Mouse (Mus musculus) MEL (cell line): ENCODE measurements at regions not wholly inside any gene's neighbourhood (a gene's known extent, or its start where the extent isn't known, plus 50 kb on each side); places are given as distances from the start of the nearest gene placed in this dataset.

Source experiments
- DNase-seq: peaks from one replicate; pipeline ENCODE4 v3.0.0; 2011; ENCODE audit warnings: low read depth, low spot score
- H3K27ac ChIP-seq: 2 replicates; pipeline ENCODE4 v1.5.1; 2012; ENCODE audit warnings: low read depth, mild to moderate bottlenecking, control low read depth, low read length, moderate library complexity; ENCODE audit not compliant: control insufficient read depth
- H3K27me3 ChIP-seq, 2 experiments: fragments of 150-350 bp in 1 of 2; sonication (generic) in 1 of 2; 2 replicates each; pipeline ENCODE4 v1.6.1; 2012; ENCODE audit warnings: low read length in 2 of 2, mild to moderate bottlenecking in 2 of 2, improper control_type of control experiment in 1 of 2, moderate library complexity in 1 of 2; ENCODE audit not compliant: insufficient read depth in 2 of 2, control insufficient read depth in 1 of 2
- H3K36me3 ChIP-seq, 2 experiments: 2 replicates each; pipeline ENCODE4 v1.6.1; 2012 to 2014; ENCODE audit warnings: low read length in 2 of 2, improper control_type of control experiment in 1 of 2, inconsistent platforms in 1 of 2, mild to moderate bottlenecking in 1 of 2; ENCODE audit not compliant: insufficient read depth in 2 of 2, control insufficient read depth in 1 of 2
- H3K4me1 ChIP-seq, 2 experiments: fragments of 150-350 bp in 1 of 2; sonication (generic) in 1 of 2; 2 replicates each; pipeline ENCODE4 v1.6.1; 2012; ENCODE audit warnings: low read length in 2 of 2, improper control_type of control experiment in 1 of 2, mild to moderate bottlenecking in 1 of 2; ENCODE audit not compliant: insufficient read depth in 2 of 2, control insufficient read depth in 1 of 2
- H3K4me3 ChIP-seq, 2 experiments: fragments of 150-350 bp in 1 of 2; sonication (generic) in 1 of 2; 2 replicates each; pipeline ENCODE4 v1.5.1; 2012; ENCODE audit warnings: low read depth in 2 of 2, low read length in 2 of 2, mild to moderate bottlenecking in 2 of 2, moderate library complexity in 2 of 2, control low read depth in 1 of 2, improper control_type of control experiment in 1 of 2; ENCODE audit not compliant: control insufficient read depth in 1 of 2, insufficient read depth in 1 of 2
- H3K79me2 ChIP-seq: 2 replicates; pipeline ENCODE4 v1.6.1; 2012; ENCODE audit warnings: mild to moderate bottlenecking, low read length, moderate library complexity; ENCODE audit not compliant: control insufficient read depth, poor library complexity, insufficient read depth
- H3K9ac ChIP-seq: 2 replicates; pipeline ENCODE4 v1.6.1; 2012; ENCODE audit warnings: low read depth, mild to moderate bottlenecking, control low read depth, low read length, moderate library complexity; ENCODE audit not compliant: control insufficient read depth, poor library complexity, severe bottlenecking
- H3K9me3 ChIP-seq: fragments of 150-350 bp; sonication (generic); replicated peaks from 2 replicates; pipeline ENCODE4 v1.6.1; 2012; ENCODE audit warnings: mild to moderate bottlenecking, low read length, improper control_type of control experiment, moderate library complexity; ENCODE audit not compliant: insufficient read depth
- CTCF ChIP-seq, 3 experiments: IDR thresholded peaks in 2 of 3; conservative IDR thresholded peaks in 1 of 3; 2 replicates each; pipeline ENCODE4 v1.5.1; 2011 to 2012; ENCODE audit warnings: low read length in 3 of 3, low read depth in 2 of 3, mild to moderate bottlenecking in 2 of 3, improper control_type of control experiment in 1 of 3, inconsistent platforms in 1 of 3, mixed read lengths in 1 of 3, moderate library complexity in 1 of 3; ENCODE audit not compliant: control insufficient read depth in 1 of 3, insufficient read depth in 1 of 3, poor library complexity in 1 of 3, severe bottlenecking in 1 of 3
- E2F4 ChIP-seq: IDR thresholded peaks from 2 replicates; pipeline ENCODE4 v1.6.1; 2011; ENCODE audit warnings: low read depth, low read length, improper control_type of control experiment, borderline replicate concordance
- EP300 ChIP-seq, 2 experiments: IDR thresholded peaks; 2 replicates each; pipeline ENCODE4 v1.6.1; 2011; ENCODE audit warnings: improper control_type of control experiment in 2 of 2, low read length in 2 of 2, low read depth in 1 of 2, mild to moderate bottlenecking in 1 of 2
- ETS1 ChIP-seq: IDR thresholded peaks from 2 replicates; pipeline ENCODE4 v1.6.1; 2012; ENCODE audit warnings: low read depth, mild to moderate bottlenecking, inconsistent platforms, low read length, improper control_type of control experiment, moderate library complexity
- GABPA ChIP-seq: IDR thresholded peaks from 2 replicates; pipeline ENCODE4 v1.6.1; 2012; ENCODE audit warnings: low read depth, mild to moderate bottlenecking, inconsistent platforms, low read length, improper control_type of control experiment, moderate library complexity
- GATA1 ChIP-seq: IDR thresholded peaks from 2 replicates; pipeline ENCODE4 v1.6.1; 2011; ENCODE audit warnings: low read depth, low read length, improper control_type of control experiment
- MAFK ChIP-seq: IDR thresholded peaks from 2 replicates; pipeline ENCODE4 v1.6.1; 2011; ENCODE audit warnings: low read depth, mild to moderate bottlenecking, low read length, improper control_type of control experiment, borderline replicate concordance
- MAX ChIP-seq: IDR thresholded peaks from 2 replicates; pipeline ENCODE4 v1.6.1; 2011; ENCODE audit warnings: low read length, improper control_type of control experiment
- MAZ ChIP-seq: IDR thresholded peaks from 2 replicates; pipeline ENCODE4 v1.6.1; 2012; ENCODE audit warnings: low read depth, mild to moderate bottlenecking, inconsistent platforms, low read length, improper control_type of control experiment
- MYC ChIP-seq: IDR thresholded peaks from 2 replicates; pipeline ENCODE4 v1.6.1; 2011; ENCODE audit warnings: low read depth, mild to moderate bottlenecking, low read length, improper control_type of control experiment, moderate library complexity
- POLR2AphosphoS2 ChIP-seq: IDR thresholded peaks from 2 replicates; pipeline ENCODE4 v1.6.1; 2011; ENCODE audit warnings: low read length, improper control_type of control experiment
- POLR2AphosphoS5 ChIP-seq: IDR thresholded peaks from 2 replicates; pipeline ENCODE4 v1.6.1; 2012; ENCODE audit warnings: low read depth, borderline replicate concordance, mild to moderate bottlenecking, inconsistent platforms, low read length, moderate library complexity, mixed read lengths
- RCOR1 ChIP-seq: IDR thresholded peaks from 2 replicates; pipeline ENCODE4 v1.6.1; 2012; ENCODE audit warnings: low read depth, mild to moderate bottlenecking, inconsistent platforms, low read length, improper control_type of control experiment
- SIN3A ChIP-seq: IDR thresholded peaks from 2 replicates; pipeline ENCODE4 v1.6.1; 2012; ENCODE audit warnings: low read length, improper control_type of control experiment, inconsistent platforms
- SMC3 ChIP-seq: IDR thresholded peaks from 2 replicates; pipeline ENCODE4 v1.6.1; 2011; ENCODE audit warnings: low read depth, low read length, improper control_type of control experiment
- TAL1 ChIP-seq: IDR thresholded peaks from 2 replicates; pipeline ENCODE4 v1.6.1; 2012; ENCODE audit warnings: mild to moderate bottlenecking, inconsistent platforms, low read length, moderate library complexity, mixed read lengths
- TCF12 ChIP-seq: IDR thresholded peaks from 2 replicates; pipeline ENCODE4 v1.6.1; 2014; ENCODE audit warnings: low read depth, mild to moderate bottlenecking, inconsistent platforms, low read length, improper control_type of control experiment, moderate library complexity
- USF2 ChIP-seq, 2 experiments: IDR thresholded peaks; 2 replicates each; pipeline ENCODE4 v1.6.1; 2011 to 2012; ENCODE audit warnings: improper control_type of control experiment in 2 of 2, low read length in 2 of 2, borderline replicate concordance in 1 of 2, inconsistent platforms in 1 of 2, low read depth in 1 of 2, mild to moderate bottlenecking in 1 of 2; ENCODE audit not compliant: insufficient read depth in 1 of 2
- ZMIZ1 ChIP-seq: IDR thresholded peaks from 2 replicates; pipeline ENCODE4 v1.6.1; 2012; ENCODE audit warnings: low read depth, mild to moderate bottlenecking, inconsistent platforms, low read length, improper control_type of control experiment, moderate library complexity
- ZNF384 ChIP-seq: IDR thresholded peaks from 2 replicates; pipeline ENCODE4 v1.6.1; 2012; ENCODE audit warnings: low read depth, mild to moderate bottlenecking, inconsistent platforms, low read length, improper control_type of control experiment

DNA sequence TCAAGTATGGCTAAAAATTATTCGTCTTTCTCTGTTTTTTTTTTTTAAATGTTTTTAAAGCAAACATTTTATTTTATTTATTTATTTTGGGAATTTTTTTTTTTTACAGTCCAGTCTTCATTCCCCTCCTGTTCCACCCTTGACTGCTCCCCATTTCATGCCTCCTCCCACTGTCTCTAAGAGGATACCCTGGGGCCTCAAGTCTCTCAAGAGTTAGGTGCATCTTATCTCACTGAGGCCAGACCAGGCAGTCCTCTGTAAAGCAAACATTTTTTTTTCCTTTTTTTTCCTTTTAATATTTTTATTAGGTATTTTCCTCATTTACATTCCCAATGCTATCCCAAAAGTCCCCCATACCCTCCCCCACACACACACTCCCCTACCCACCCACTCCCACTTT is 290.1 kb upstream of the Atp2b1 start:
- Histone ChIP-seq H3K4me3 (peak overlapping the region in 1 of 2 experiments; percentile 52; a peak in 1 of 4 replicates), H3K9me3 (no peaks in the 10 kb centered on the region), H3K27me3 (no peaks in the 10 kb centered on the region), H3K79me2 (no peaks in the 10 kb centered on the region), H3K4me1 (peaks cover 2 to 10% of the 10 kb centered on the region in 2 experiments; a peak in 3 of 4 replicates), H3K36me3 (peaks cover 0 to 22% of the 10 kb centered on the region in 2 experiments; a peak in 2 of 4 replicates), H3K9ac (no peak overlapping the region; the same call in 1 of the 2 replicates)
- peak; percentile 45 for DNase-seq
- TF ChIP-seq GATA1 (peak; percentile 44), TCF12 (peak; percentile 74), POLR2AphosphoS5 (no peak), EP300 (IDR thresholded peaks at IDR 0.05; ENCODE audit: low read depth in 1 of 2, low read length in 2 of 2) (peak; percentile 41 to 48; a peak in 2 of 4 replicates), ZNF384 (peak; percentile 87), E2F4 (no peak), RCOR1 (0 out of 2 replicates have a peak, but pooled peaks have one; percentile 22)
- TF ChIP-seq, all 39 proteins: peak for 5
- no peak overlapping the region for H3K27ac ChIP-seq

DNA sequence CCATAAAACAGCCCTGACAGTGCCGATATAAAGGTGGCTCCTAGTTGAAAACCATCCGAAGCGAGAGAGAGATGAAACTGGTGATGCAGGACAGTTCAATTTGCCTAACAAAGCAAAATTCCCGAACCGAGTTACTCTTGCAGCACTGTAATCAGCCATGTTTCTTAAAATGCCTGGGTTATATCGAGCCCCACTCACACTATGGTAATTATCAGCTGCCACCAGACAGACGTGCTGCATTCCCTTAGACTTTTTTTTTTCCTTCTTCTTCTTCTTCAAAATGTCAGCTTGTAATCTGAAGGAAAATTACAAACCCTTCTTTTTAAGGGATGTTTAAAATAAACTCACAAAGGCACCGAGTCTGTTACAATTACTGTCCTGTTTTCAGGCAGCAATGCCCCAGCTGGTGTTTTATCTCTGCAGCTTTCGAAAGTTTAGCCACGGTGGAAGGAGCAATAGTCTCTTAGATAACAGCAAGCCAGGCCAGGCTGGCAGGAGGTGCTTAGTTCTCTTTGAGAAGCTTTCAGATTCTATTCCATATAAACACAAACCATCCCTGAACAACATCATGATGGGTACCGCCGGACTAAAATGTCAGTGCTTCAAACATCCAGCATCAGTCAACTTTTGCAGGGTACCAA is 289.4 kb upstream of the Atp2b1 start:
- Histone ChIP-seq H3K36me3 (peaks cover 0 to 22% of the 10 kb centered on the region in 2 experiments; a peak in 2 of 4 replicates), H3K27ac (peak overlapping the region; percentile 82), H3K9ac (peak overlapping the region; percentile 37), H3K4me1 (peaks cover 2 to 10% of the 10 kb centered on the region in 2 experiments; a peak in 3 of 4 replicates), H3K27me3 (no peaks in the 10 kb centered on the region), H3K4me3 (peak overlapping the region; percentile 52 to 62), H3K9me3 (no peaks in the 10 kb centered on the region), H3K79me2 (no peaks in the 10 kb centered on the region)
- TF ChIP-seq GATA1 (peak; percentile 78), GABPA (no peak), CTCF (IDR thresholded peaks at IDR 0.05 in 2 of 3, conservative IDR thresholded peaks at IDR 0.05 in 1 of 3; ENCODE audit: control insufficient read depth in 1 of 3, insufficient read depth in 1 of 3, low read depth in 2 of 3, low read length in 3 of 3, poor library complexity in 1 of 3, severe bottlenecking in 1 of 3) (no peak), SMC3 (no peak; the same call in 1 of the 2 replicates), POLR2AphosphoS5 (no peak), MAX (no peak), MAFK (peak; percentile 37; the same call in 1 of the 2 replicates), TAL1 (peak; percentile 72), EP300 (IDR thresholded peaks at IDR 0.05; ENCODE audit: low read depth in 1 of 2, low read length in 2 of 2) (peak; percentile 66 to 87), SIN3A (peak; percentile 52; the same call in 1 of the 2 replicates), MAZ (peak; percentile 69; the same call in 1 of the 2 replicates), ETS1 (peak; percentile 75), POLR2AphosphoS2 (no peak), ZMIZ1 (no peak), MYC (0 out of 2 replicates have a peak, but pooled peaks have one; percentile 44), RCOR1 (peak; percentile 62), ZNF384 (peak; percentile 93), TCF12 (peak; percentile 84), USF2 (IDR thresholded peaks at IDR 0.05; ENCODE audit: borderline replicate concordance in 1 of 2, insufficient read depth in 1 of 2, low read depth in 1 of 2, low read length in 2 of 2) (no peak)
- peak; percentile 69 for DNase-seq
